Mouse (Mus musculus) cerebellum, adult 2 months (tissue): Measurements from ENCODE around the gene Baz1a.

Source experiments
- CTCF ChIP-seq: fragments of 200-500 bp; IDR thresholded peaks from 2 replicates; pipeline ENCODE4 v1.5.1; 2011; ENCODE audit warnings: low read depth, mild to moderate bottlenecking, control low read depth, low read length, moderate library complexity, borderline replicate concordance; ENCODE audit not compliant: insufficient read depth
- POLR2A ChIP-seq: fragments of 200-500 bp; IDR thresholded peaks from 2 replicates; pipeline ENCODE4 v1.6.1; 2011; ENCODE audit warnings: low read length, control low read depth, borderline replicate concordance; ENCODE audit not compliant: insufficient read depth

DNA sequence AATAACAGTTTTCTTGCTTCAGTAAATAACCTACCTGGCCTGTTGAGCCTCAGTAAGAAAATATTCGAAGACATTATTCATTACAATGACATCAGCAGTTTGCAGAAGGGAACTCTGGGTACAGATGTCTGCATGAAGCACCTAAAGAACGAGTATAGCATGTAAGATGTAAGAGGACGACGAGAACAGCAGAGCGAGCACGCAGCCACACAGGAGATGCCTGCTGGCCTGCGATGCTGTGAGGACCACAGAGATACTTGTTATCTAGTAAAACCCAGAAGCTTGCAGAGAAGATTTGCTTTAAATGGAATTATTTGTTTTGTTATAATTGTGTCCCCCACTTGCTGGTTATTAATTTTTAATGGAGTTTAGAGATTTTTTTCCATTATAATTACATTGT is 39.1 kb upstream of the Baz1a start:
- TF ChIP-seq POLR2A (no peak), CTCF (no peak)
